Mouse (Mus musculus): Measurements from ENCODE around the gene Gpr65.

Gene Gpr65

DNA sequence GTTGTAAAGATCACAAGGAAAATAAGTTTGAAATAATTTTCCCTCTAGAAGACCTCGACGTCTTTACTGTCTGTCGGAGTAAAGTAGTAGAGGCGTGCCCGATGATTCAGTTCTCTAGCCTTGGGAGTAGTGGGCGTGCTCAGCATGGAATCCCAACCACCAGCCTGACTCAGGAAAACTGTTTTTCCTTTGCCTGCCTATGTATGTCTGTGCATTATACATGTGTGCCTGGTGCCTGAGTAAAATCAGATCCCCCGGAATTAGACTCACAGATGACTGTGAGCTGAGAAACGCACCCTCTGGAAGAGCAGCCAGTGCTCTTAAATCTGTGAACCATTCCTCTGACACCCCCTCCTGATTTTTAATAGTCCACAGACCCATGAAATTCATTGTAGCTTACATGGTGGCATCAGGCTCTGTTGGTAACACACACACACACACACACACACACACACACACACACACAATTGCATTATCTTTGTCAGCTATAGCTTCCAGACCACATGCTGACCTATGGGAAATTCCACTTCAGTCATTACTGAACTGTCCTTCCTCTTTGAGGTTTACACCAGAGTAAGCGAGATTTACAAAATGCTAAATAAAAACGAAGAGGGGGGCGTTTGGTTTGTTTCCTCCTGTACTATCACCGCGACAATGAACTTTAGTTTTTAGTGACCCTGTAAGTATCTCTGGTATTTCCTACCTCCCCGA is 14.5 kb downstream of the Gpr65 start:
- DNase-seq (ENCODE audit: low spot score) = no peak

DNA sequence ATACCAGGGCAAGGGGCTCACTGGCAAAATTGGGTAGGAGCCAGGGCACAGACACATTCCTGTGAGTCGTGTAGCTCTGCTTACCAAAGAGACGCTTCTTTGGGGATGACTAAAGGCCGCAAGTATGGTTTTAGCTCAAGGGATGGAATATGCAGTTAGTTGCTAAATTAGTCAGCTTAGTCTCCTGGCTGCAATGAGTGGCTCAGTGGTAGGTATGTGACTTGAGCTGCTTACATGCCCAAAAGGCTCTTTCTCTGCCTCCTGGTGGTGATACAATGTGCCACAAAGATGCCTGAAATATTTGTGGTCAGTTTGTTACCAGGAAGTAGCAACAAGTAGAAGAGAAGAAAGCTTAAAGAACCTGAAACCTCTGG is 15.0 kb downstream of the Gpr65 start:
- no peak for DNase-seq (ENCODE audit: low spot score)

DNA sequence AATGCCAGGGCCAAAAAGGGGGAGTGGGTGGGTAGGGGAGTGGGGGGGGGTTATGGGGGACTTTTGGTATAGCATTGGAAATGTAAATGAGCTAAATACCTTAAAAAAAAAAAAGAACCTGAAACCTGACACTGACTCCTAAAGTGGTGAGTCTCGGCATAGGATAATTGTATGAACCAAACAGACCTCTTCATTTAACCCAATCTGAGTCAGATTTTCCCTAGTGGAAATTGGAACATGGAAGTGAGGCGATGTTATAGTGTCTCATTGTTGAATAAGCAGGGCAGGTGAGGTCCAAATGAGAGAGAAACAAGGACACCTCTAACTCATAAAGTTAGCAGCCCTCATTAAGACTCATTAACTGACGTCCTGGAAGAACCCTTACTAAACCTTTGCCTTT is 16.0 kb downstream of the Gpr65 start:
- no peak for DNase-seq (ENCODE audit: low spot score)

DNA sequence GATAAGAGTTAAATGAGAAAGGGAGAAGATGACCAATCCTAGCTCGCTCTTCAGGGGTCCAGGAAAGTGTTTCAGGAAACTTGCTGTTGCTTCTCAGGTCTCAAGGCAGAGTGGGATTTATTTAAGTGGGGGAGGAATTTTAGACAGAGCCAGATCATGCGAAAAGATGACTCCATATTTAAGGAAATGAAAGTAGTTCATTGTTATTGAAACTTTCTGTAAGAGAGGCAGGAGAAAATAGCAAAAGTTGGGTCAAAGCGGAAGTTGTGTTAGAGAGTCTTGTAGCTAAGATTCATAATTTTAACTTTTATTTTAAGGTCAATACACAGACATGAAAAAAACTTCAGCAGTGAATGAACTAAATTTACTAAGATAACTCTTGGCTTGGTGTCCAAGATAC is 22.0 kb downstream of the Gpr65 start:
- DNase-seq (ENCODE audit: low spot score) = no peak

DNA sequence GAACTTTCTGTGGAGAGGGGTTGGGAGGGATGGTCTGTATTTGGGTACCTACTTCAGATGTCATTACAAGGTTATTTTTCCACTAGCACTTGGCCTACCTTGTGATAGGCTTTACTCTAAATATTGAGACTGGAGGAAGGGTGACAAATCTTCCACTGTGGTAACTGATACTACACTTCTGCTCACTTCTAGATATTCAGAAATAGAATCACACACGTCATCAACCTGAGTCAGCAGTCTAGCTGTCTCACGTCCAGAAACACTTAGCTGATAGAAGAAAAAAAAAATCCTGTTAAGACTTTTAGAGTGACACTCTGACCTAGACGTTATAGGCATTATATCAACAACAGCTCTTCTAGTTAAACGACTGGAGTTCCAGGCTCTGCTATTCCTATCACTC is 23.8 kb downstream of the Gpr65 start:
- DNase-seq (ENCODE audit: low spot score) = no peak

DNA sequence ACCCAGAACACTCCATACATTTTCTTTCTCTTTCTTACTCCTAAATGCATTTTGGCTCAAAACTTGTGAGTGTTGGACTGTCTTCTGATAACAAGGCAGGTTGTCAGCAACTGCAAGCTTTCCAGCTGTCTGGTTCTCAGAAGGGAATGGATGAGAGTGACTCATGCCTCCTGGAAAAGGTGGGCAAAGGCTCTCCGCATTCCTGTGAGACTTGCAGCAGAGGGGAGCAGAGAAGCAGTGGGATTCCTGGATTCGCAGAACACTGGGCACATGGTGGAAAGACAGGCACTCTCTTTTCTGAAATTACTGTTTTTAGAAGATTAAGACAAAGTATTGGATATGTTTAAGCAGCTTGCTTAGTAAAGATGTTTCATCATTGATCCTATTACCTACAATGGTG is 25.8 kb downstream of the Gpr65 start:
- DNase-seq (ENCODE audit: low spot score) = no peak

DNA sequence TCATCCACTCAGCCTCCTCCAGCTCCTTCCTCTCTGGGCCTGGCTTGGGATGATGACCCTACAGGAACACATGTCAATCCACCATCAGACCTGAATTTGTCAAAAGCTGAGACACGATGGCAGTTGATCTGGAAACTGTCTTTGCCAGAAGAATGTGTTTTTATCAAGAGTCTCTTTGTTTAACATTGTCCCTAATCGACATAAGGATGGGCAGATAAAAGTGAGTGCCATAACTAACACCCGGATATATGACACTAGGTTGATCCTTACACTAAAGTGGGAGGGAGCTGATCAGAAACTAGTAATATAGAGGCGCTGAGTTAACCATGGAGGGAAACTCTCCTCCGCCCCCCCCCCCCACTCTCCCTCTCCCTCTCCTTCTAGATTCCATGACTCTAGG is 33.5 kb downstream of the Gpr65 start:
- DNase-seq (ENCODE audit: low spot score) = no peak

DNA sequence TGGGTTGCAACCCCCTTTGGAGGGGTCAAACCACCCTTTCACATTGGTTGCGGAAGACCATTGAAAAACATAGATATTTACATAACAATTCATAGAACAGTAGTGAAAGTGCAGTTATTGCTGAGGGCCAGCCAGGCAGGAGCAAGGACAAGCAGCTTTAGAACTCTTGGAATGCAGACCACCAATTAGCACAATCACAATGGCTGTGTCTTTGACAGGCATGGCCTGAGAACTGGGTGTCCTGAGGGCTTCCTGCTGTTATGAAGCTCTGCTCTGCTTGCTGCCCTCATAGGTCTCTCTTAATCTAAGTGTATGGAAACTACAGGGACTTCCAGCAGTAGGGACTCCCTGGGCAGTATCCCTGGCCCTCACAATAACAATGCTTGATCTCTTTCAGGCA is 34.6 kb downstream of the Gpr65 start:
- no peak for DNase-seq (ENCODE audit: low spot score)

DNA sequence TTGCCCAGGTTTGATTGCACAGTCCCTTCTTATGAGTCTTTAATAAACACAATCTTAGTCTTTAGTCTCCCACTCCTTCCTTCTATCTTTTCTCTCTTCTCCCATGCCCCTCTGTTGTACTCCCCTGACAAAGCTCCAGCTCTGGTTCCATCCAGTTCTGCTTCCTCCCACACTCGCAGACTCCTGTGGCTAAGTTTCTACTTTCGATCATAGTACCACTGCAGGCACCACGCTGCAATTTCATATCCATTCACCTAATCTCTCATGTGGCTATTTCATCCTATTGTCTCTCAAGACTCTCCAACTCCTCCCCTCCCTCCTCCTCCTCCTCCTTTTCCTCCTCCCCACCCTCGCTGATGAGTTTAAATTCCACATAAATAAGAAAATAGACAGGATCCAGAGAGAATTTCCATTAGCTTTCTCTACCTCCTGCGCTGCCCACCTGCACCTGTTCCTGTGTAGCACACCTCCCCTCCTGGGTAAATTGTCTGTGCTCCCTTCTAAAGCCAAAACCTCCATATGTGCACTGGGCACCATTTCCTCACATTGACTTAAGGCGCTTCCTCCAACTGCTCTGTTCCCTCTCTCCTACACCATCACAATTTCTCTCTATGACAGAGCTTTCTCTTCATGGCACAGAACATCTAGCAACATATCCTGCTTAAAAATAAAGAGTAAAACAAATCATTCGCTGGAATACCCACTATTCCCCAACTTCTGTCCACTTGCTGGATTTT is 38.9 kb downstream of the Gpr65 start:
- DNase-seq (ENCODE audit: low spot score) = no peak

DNA sequence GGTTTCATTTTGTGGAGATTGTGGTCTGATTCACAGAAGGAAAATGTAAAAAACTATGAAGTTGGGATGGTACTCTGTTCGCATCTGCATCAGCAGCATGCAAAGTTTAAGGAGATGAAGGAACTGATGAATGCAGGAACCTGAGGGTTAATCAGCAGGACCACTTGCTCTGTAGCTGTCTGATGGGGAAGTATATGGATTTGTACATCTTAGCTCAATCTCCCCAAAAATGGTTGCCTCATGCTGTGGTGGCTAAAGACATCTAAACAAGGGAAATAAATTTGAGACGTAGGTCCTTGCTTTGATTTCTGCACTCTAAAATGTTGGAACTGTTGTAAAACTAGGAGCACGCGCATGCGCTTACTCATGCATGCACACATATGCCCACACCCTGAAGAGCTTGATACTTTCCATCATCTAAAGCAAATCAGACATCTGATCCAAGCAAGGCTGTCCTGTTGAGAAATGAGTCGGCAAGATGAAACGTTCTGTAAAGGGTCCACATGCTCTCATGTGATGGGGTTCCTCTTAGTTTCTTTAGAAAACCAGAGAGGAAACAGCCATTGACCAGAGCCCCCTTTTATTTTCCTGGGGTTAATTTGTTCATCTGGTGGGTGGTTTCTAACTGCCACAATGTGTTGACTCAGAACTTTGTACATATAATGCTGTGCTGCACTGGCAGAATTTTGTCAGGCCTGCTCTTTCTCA is 43.1 kb downstream of the Gpr65 start:
- no peak for DNase-seq (ENCODE audit: low spot score)

DNA sequence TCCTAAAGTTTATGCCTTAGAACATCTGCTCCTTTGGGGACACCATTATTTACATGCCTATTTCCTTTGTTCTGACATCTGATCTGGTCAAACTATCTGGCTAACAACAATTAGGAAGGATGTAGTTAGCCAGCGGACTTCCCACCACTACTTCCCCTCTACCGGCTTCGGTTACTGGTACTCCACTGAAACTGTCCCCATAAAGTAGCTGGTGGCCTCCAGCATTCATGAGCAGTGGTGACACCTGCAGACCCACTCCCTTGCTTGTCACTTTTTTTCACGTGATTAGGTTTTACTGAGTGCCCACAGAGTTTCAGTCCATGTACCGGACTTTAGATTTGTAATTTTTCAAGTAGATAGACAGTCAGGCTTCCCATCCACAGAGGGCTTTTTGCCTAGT is 47.5 kb downstream of the Gpr65 start:
- no peak for DNase-seq (ENCODE audit: low spot score)

DNA sequence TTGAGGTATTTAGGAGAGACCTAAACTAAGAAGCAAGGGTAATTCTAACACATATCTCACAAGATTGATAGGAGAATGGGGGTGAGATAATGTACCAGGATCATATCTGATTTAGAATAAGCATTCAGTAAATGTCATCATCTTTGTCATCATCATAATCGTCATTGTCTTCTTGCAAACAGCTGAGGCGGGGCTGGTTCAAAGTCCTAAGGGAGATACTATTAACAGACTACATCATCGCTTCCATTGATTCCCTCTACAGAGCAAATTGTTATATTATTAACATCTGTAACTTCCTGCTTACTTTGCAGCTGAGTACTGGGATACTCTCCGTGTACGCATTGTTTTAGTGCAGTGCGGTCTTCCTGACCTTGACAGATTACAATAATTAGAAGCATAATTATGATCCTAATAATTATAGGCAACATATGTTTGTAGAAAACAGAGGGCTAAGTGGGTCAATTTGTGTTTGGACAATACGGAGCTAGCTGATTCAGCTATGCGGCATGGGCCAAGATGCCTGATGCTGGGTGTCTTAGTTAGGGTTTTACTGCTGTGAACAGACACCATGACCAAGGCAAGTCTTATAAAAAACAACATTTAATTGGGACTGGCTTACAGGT is 49.4 kb downstream of the Gpr65 start:
- DNase-seq (ENCODE audit: low spot score) = no peak

DNA sequence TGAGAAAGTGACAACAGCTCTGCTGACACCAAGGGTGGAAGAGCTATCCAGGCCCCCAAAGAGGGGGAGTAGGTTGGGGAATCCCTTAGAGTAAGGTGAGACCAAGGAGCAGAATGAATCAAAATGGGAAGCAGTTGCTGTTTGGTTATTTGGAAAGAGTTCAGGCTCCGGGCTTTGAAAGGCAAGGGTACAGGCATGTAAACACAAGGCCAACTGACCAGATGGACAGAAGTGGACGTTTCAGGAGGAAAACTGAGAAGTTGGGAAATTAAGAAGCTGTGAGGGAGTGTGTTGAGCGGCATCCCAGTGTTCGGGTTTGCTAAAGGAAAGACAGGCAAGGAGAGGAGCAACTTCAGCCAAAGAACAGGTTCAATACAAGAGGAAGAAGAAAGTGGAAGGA is 54.0 kb downstream of the Gpr65 start:
- no peak for DNase-seq (ENCODE audit: low spot score)

DNA sequence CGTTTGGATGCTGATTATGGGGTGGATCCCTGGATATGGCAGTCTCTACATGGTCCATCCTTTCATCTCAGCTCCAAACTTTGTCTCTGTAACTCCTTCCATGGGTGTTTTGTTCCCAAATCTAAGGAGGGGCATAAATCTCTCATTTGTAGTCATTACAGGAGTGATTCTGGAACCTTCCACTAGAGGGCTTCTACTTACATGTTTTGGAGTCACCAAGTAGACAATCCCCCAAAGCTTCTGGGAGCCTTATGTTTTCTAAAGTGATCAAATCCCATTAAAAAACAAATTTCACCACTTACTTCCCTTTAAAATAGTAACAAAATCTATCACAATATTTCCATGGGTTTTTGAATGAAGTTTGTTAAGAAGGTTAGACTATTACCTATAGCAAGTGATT is 55.7 kb downstream of the Gpr65 start:
- DNase-seq (ENCODE audit: low spot score) = peak; percentile 64

All from embryo, embryonic 10 days (tissue).